Mouse (Mus musculus) adrenal gland, postnatal 4 days (tissue): ENCODE measurements at regions not wholly inside any gene's neighbourhood (a gene's known extent, or its start where the extent isn't known, plus 50 kb on each side); places are given as distances from the start of the nearest gene placed in this dataset.
"Not testable (repeated sequence)": the region's sequence is repeated elsewhere in the genome, so short reads cannot be mapped to it uniquely, and the experiment has no call there.

ENCODE experiments used
- DNase-seq, 2 experiments: peaks; one replicate each; pipeline ENCODE4 v3.0.0; 2021 to 2022; ENCODE audit warnings: low spot score in 2 of 2, mixed read lengths in 2 of 2

DNA sequence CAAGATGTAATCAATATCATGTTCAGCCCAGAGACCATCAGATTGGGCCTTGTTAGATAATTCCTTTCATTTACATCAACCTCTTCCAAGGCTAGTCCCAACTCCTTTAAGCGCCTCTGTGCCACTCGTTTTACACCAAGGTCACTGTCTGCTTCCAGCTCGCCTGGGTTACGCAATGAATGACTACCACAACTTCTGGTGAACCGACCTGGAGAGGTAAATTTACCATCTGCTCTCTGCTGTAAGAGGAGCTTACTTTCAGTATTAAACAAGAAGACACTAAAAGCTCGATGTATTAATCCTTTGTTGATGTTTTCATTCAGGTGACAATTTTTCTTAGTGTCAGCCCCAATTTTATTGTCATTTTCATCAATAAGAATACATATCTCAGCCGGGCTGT lies 51.7 kb upstream of the Fam174b start:
- no peak for DNase-seq

GRCm38 (mm10) chr7:73686245-73686644 lies 53.9 kb upstream of the Fam174b start:
- not testable (repeated sequence) for DNase-seq

- no peak for DNase-seq
These were observed 57.3 kb upstream of the Fam174b start for GRCm38 (mm10) chr7:73682756-73683155.

- DNase-seq, result no peak
These were observed 69.5 kb upstream of the Fam174b start for GRCm38 (mm10) chr7:73670598-73670997.

GRCm38 (mm10) chr7:73668791-73669190 lies 71.3 kb upstream of the Fam174b start:
- no peak for DNase-seq

DNA sequence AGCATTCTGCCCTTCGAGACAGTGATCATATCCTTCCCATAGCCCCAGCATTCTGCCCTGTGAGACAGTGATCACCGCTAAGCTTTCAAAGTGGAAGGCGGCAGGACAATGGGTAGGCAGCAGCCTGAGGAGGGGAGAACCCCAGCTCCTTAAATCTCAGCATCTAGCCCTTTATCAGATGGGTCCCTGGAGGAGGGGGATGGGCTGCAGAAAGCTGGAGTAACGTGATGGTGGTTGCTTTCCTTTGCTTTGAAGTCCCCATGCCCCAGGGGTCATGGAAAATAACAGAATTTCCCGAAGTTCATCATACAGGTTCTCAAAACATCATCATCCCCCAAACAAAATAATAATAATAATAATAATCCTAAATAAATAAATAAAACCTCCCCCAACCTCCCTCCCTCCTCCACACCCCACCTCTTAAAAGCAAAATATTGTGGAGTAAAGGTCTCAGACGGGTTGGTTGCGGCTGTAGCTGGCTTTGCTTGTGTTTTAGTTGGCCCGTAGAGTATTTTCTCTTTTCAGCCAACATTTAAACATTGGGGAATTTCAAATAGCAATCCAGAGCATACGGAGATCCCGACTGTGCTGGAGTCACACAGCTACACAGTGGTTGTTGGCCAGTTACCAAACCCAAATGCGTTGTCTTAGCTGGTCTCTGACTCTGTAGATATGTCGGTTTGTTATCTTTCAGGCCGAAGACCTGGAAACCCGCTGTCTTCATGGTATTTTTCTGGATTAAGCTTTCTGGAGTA lies 73.0 kb upstream of the Fam174b start:
- no peak for DNase-seq

- no peak for DNase-seq
These were observed 75.1 kb upstream of the Fam174b start for GRCm38 (mm10) chr7:73664962-73665361.

GRCm38 (mm10) chr7:73662536-73662935 lies 77.6 kb upstream of the Fam174b start:
- no peak for DNase-seq

GRCm38 (mm10) chr7:73661901-73662300 lies 78.2 kb upstream of the Fam174b start:
- DNase-seq, result no peak

DNA sequence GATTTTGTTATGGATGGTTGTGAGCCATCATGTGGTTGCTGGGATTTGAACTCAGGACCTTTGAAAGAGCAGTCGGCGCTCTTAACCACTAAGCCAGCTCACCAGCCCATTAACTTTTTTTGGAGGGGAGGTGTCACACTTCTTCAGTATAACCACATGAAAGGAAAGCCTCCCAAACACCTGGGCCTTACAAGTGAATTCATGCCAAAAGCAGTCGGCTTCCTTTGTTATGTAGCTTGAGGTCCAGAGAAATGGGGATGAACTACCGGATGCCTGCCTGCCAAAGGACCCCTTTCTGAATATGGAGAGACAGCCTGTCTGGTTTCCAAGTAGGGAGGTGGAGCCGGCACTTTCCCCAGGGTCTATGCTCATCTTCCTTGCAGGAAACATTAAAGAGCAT lies 80.6 kb upstream of the Fam174b start:
- no peak for DNase-seq

DNA sequence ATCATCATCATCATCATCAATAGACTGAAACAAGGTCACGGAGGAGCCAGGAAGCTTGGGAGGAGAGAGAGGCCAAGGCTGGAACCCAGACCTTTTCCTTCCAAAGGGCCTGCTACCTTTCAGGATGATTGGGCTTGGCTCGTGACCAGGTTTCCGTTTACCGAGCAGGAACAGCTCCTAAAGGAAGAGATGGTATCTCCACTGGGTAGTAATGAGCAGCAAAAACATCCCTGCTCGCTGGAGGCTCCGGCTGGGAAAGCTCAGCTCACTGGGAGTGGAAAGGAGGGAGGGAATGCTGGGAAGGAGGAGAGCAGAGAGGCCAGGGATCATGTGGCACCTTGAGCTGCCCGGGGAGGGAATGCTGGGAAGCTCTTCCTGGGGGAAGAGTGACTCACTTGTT lies 82.8 kb upstream of the Fam174b start:
- DNase-seq, result no peak

- not testable (repeated sequence) for DNase-seq
These were observed 83.7 kb upstream of the Fam174b start for GRCm38 (mm10) chr7:73656424-73656795.

- peak; percentile 22 to 36 for DNase-seq
These were observed 84.2 kb upstream of the Fam174b start for GRCm38 (mm10) chr7:73655787-73656423.

- no peak for DNase-seq
These were observed 85.8 kb upstream of the Fam174b start for GRCm38 (mm10) chr7:73654193-73654871.

DNA sequence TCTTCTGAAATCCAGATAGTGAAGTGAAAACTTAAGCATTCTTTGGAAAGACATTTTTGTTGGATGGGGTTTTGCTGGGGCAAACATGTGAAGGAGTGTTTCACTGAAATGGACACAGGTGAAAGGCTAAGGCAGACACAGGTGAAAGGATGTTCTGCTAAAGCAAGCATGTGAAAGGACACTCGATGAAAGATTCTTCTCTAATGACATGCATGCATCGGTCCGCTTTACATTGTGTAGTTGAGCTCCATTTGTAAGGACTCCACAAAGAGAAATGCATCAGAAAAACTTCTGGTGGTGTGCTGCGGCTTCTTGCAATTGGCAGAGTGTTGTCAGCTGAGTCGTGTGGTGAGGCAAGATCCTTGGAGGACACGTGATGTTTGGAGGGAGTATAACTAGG lies 89.2 kb upstream of the Fam174b start:
- no peak for DNase-seq

DNA sequence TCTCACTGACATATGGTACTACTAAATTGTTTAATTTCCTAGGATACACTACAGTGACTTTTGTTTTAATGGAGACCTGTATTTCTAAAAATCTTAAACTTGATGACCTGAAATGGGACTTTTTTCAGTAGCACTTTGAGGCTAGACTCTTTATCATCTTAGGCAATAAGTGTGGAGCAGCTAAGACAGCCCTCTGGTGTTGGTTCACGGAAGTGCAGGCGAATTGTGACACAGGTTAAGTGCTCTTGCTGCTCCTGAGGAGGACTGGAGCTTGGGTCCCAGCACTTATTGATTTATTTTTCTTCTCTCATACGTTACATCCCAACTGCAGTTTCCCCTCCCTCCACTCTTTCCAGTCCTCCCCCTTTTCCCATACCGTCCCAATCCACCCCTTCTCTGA lies 92.1 kb upstream of the Fam174b start:
- peak; percentile 57 to 66 for DNase-seq

GRCm38 (mm10) chr7:73647140-73647539 lies 93.0 kb upstream of the Fam174b start:
- DNase-seq, result no peak

GRCm38 (mm10) chr7:73646711-73647110 lies 93.4 kb upstream of the Fam174b start:
- DNase-seq, result no peak

GRCm38 (mm10) chr7:73644362-73644904 lies 95.7 kb upstream of the Fam174b start:
- no peak for DNase-seq

DNA sequence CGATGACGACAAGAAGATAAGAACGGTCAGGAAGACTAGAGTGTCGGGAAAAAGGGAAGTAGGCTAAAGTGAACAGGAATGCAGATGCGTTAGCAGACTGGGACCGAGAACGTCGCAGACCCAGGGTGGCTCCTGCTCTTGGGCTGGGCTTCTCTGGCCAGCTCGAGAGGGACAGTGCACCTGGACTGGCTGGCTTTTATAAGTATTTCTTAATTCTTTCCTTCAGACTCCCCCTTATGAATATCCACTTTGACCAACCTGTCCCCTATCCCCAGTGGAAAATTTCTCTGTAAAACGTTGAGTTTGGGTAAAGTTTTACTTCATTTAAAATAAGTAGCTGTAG lies 96.1 kb upstream of the Fam174b start:
- DNase-seq, result no peak

GRCm38 (mm10) chr7:73643306-73643992 lies 96.7 kb upstream of the Fam174b start:
- DNase-seq, result no peak

- no peak for DNase-seq
These were observed 98.6 kb upstream of the Chd2 start for GRCm38 (mm10) chr7:73640194-73640593.
